Mouse (Mus musculus) heart, adult 11 months (tissue): ENCODE data around the gene Tctn1.
A peak's percentile ranks its signal among the peaks of the same experiment; 100 is the strongest.

ENCODE experiments used
- DNase-seq: peaks from one replicate; pipeline ENCODE4 v3.0.0; 2022

Gene Tctn1

GRCm38 (mm10) chr5:122245186-122245585, 19.1 kb downstream of the Tctn1 start:
- peak; percentile 93 for DNase-seq

DNA sequence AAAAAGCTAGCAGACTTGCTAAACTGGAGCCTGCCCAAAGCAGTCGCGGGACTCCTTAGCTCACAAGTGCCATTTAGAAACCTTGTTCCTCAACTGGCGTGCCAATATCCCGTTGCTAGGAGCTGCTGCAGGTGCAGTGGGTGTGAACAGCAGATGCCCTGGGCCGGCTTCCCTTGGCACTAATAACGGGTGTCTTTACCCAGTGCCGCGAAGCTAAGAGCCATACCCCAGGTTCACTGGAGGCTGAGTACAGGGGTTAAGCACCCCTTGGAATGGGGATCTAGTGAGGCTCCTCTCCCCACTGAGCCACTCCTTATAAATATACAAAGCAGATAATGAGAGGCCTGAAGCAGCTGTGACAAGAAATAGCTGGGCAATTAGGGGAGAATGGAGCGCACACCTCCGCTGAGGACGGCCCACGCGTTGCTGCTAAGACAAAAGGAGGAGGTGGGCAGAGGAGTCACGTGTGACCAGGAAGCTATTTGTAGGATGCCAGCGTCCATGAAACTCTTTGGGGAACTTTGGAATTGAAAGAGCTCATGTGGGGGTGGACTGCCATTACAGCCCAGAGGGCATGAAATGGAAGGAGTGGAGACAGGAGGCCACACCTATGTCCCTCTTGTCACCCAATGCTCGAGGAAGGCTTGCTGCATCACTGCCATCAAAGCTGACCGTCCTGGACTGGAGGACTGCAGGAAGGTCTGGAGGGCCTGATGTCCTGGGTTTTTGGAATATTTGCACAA, 20.3 kb downstream of the Tctn1 start:
- DNase-seq, result peak; percentile 92

GRCm38 (mm10) chr5:122242521-122243123, 21.6 kb downstream of the Tctn1 start:
- peak; percentile 96 for DNase-seq

GRCm38 (mm10) chr5:122240989-122241388, 23.3 kb downstream of the Tctn1 start:
- DNase-seq, result no peak

DNA sequence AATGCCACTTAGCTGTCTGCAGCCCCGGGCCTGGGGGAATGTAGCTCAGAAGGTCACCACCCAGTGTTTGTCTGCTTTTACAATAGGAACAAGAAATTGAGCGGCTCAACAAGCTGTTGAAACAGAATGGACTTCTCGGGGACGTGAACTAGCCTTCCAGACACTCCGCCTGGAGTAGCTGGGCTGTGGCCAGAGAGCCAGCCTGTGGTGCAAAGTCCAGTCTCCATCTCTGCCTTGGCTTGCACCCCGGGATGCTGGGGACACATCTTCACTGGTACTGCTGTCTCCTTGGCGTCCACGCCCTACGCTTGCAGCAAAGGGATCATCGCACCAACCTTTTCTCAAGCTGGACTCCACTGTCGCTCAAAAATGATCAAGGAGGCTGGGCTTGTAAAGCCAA, 23.7 kb downstream of the Tctn1 start:
- no peak for DNase-seq

- peak; percentile 94 for DNase-seq
These were observed 24.6 kb downstream of the Tctn1 start for GRCm38 (mm10) chr5:122239618-122240017.

DNA sequence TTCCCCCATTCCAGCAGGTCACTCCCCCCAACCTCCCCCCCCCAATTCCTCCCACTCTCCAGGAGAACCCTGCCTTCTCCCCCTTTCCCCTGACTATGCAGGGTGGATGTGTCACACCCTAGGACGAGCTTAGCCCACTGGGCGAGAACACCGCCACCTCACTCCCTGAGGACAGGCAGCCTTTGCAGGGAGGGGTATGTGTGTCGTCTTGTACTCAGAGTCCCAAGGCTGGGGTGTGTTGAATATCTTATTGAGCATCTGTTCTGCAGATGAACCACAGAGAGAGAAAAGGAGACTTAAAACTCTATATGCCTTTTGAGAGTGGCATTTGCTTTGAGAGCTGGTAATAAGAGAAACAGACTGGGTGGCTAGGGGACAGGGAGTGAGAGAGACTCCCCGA, 27.1 kb downstream of the Tctn1 start:
- DNase-seq, result no peak

DNA sequence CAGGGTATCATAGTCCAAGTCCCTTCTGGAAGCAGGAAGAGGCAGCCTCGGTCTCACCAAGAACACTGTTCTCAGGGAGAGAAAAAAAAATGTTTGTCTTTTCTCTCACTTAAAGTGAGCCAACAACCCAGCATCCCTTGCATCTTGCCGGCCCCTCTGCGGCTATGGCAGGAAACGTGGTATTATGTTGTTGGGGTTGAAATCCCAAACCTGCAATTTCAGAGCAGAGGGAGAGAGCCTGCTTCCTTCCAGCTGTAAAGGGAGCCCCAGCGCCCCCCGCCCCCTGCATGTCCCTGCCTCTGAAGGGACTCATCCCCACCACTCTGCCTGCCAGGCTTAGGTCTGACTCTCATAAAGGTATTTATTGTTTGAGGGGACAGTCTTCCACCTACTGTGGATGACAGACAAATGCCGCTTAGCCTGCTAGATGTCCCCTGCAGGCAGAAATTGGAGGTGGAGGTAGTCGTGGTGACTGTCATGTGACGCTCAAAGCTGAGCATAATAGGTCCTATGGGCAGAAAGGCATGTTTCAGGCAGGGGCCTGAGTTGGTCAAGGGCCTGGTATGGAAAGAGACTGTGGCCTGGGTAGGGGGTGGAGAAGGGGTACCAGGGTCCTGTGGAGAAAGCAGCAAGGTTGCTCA, 28.9 kb downstream of the Tctn1 start:
- no peak for DNase-seq

DNA sequence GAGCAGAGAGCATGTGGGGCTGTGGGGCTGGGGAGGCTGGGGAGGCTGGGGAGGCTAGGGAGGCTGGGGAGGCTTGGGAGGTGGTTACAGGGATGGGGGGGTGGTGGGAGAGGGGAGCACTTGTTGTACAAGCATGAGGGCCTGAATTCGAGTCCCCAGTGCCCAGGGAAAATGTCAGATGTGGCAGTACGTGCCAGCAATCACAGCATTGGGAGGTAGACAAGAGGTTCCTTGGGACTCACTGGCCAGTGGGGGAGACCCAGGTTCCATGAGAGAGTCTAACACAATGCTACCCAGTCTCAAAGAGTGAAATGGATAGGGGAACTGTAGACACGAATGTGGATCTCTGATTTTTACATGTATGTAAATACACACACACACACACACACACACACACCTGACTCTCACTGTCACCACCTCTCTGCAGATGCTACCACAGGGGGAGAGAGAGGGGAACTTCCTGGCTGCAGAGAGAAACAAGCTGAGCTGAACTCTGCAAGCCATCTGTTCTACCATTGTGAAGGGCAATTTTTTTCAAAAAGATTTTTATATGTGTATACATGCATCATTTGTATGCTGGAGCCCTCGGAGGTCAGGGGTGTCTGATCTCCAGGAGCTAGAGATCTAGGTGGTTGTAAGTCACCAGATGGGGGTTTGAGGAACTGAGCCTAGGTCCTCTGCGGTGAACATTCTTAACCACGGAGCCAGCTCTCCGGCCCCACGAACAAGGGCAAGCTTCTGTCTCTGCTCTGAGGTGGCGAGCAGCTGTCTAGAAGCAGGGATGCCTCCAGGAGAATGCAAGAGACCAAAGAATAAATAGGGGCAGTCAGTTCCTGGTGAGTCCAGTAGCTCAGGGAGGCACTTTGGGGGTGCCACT, 29.7 kb downstream of the Tctn1 start:
- no peak for DNase-seq

- DNase-seq, result peak; percentile 95
These were observed 30.6 kb downstream of the Tctn1 start for GRCm38 (mm10) chr5:122233695-122234094.

- DNase-seq, result no peak
These were observed 31.1 kb downstream of the Tctn1 start for GRCm38 (mm10) chr5:122233077-122233581.

DNA sequence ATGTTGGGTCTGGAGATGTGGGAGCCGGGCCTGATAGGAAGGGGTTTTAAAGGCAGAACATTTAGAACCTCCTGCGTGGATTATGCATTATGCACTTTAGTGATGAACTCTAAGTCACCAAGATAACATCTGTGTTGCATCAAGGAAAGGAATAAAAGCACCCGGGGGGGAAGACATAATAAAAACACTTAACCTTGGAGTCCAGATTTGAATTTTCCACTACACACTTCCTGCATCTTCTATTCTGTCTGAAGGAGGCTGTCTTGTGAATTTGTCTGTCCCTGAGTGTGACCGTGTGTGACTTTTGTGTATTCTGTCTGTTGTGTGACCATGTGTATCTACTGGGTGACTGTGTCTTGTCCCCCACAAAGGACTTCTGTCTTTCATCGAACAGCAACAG, 32.3 kb downstream of the Tctn1 start:
- no peak for DNase-seq

GRCm38 (mm10) chr5:122231431-122231830, 32.8 kb downstream of the Tctn1 start:
- no peak for DNase-seq

GRCm38 (mm10) chr5:122230816-122231215, 33.4 kb downstream of the Tctn1 start:
- DNase-seq, result no peak

- no peak for DNase-seq
These were observed 35.5 kb downstream of the Tctn1 start for GRCm38 (mm10) chr5:122228772-122229171.

DNA sequence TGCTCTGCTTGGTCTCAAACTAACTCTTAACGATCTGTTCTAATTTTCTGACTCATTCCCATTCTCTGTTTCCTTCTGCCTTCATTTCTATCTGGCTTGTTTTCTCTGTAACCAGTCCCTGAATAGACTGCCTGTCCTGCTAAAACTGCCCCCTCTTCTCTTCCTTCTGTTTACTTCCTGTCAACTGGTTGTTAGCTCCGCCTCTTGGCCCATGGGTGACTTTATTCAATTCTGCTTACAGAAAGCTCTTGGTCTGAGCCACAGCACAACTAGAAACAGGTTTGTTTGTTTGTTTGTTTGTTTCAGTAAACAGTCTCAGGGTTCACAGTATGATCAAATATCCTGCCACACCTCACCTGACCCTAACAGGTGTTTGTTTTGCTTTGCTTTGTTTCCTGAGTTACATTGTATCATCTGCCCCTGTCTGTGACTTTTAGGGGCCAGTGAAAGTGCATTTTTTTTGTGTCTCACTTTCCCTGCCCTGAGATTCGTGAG, 35.9 kb downstream of the Tctn1 start:
- DNase-seq, result no peak

- no peak for DNase-seq
These were observed 40.0 kb downstream of the Tctn1 start for GRCm38 (mm10) chr5:122224291-122224690.

GRCm38 (mm10) chr5:122221085-122221484, 43.2 kb downstream of the Tctn1 start:
- no peak for DNase-seq

DNA sequence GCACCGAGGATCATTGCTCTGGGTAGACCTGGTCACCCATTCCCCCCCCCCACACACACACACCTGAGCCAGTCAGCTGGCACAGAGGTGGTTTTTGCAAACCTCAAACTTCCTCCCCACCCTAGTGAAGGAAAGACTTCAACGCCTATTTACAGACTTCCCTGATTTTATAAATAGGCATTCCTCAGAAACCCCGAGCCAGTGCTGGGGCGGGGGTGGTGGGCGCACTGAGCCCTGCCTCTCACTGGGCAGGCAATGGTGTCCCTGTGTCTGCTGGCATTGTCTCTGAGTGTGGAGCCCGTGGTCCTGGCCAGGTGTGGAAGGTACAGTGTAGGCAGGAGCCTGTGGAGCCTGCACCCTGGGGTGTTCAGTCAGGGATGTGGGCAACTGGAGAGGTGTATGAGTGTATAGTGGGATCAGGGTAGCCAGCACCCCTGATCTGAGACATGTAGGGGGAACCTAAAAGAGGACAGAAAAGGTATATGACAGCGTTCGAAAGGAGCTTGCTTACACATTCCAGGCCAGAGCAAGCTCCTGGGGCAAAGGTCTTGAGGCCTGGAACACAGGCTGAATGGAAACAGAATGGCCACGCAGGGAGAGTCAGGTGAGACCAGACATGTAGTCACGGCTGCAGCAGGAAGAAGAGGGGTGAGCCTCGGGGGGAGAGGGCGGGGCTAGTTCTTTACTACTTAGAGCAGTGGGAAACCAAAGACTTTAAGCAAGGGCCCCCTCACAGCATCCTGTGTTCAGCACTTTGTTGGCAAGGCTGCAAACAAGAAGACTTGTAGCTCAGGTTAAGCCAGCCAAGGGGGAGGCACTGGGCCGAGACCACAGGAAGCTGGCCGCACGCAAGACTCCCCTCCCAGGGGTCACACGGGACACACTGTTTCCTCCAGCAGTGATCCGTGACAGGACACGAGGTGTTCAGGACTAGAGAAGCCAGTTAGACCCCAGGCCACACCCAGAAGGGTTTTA, 44.3 kb downstream of the Tctn1 start:
- DNase-seq, result peak; percentile 95

DNA sequence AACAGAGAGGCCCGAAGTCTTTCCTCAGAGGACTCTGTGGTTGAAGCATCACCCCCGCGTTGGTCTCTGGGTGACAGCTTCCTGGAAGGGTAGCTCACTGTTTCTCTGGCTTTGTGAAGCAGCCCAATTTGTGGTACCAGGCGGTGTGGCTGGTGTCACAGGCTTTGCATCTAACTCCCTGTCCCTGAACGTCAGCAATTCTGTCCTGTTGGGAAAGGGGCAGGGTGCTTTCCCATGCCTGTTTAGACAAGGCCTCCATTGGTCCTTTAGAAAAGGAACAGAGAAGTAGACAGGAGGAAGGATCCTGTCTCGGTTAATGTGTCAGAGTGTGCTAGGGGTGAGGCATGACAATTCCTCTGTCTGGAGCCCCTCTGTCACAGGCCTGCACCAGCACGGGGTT, 45.3 kb downstream of the Tctn1 start:
- no peak for DNase-seq

- no peak for DNase-seq
These were observed 46.0 kb downstream of the Tctn1 start for GRCm38 (mm10) chr5:122218109-122218905.
